Mouse (Mus musculus) brain, embryonic 14.5 days (tissue): Measurements from ENCODE around the gene 2410131K14Rik.

ENCODE experiments used
- CTCF ChIP-seq: fragments of 200-500 bp; IDR thresholded peaks from 2 replicates; pipeline ENCODE4 v1.5.1; 2012; ENCODE audit warnings: inconsistent platforms, mild to moderate bottlenecking, moderate library complexity, borderline replicate concordance; ENCODE audit not compliant: insufficient read depth, insufficient read length; ENCODE audit errors: extremely low read depth
- POLR2A ChIP-seq: fragments of 200-500 bp; IDR thresholded peaks from 2 replicates; pipeline ENCODE4 v1.6.1; 2012; ENCODE audit warnings: mild to moderate bottlenecking, inconsistent platforms, borderline replicate concordance; ENCODE audit not compliant: poor library complexity, insufficient read depth, insufficient read length, severe bottlenecking; ENCODE audit errors: extremely low read depth

DNA sequence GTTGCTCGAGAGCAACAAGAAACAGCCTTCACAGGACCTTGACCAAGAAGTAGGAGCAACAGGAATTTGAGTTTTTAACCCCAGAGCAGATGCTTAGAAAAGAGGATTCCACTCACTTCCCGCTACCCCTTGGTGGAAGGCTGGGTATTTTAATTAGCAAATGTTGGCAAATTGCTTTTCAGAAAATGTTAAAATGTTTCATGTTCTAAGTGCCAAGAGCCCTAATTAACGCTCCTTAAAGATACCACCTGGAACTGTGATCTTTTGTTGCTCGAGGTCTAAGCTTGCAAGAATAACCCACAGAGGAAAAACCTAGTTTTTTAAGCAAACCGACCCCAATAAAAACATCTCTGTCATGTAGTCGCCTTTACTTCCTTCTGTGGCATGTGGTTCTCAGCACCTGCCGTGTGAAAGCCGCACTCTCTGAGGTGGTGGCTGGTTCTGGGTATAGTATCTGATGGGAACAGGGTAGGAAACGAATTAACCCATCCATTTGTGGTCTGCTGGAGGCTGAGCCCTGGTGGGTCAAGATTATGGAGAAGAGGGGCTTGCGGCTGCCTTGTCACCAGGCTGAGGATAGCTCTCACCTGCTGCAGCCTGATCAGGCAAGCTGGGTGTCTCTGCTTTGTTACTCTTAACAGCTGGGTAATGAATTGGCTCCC lies 26.6 kb downstream of the 2410131K14Rik start:
- TF ChIP-seq CTCF (no peak), POLR2A (no peak)
